Mouse (Mus musculus): ENCODE data around the gene Chaf1a. TPM values are rescaled to one million over a fixed set of nuclear protein-coding genes. Genes with fewer than 3 reads are reported as not detected.
"Not testable (repeated sequence)": the region's sequence is repeated elsewhere in the genome, so short reads cannot be mapped to it uniquely, and the experiment has no call there.

The Chaf1a gene
- polyA plus RNA-seq, 2 experiments = 18.4 to 25.1 TPM

DNA sequence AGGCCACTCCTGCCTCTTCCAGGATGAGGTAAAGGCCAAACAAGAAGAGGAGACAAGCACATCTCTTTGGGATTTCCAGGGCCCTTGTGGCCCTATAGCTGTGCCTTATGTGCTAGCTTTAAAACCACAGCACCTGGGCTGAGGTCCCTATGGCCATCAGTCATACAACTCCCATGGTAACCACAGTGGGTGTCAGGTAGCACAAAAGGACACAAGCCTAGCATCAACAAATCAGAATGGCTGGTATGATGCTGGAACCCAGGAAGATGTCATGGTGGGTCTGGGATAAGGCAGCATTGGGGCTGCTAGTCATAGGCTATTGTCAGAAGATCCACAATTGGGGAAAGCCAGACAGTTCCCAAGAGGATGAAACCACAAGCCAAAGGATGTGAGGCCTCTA lies 30.9 kb downstream of the Chaf1a start:
- Histone ChIP-seq H3K9ac (ENCODE audit: low read depth, low read length, severe bottlenecking) (no peak overlapping the region), H3K27ac (replicated peaks; ENCODE audit: low read depth, low read length) (no peak overlapping the region), H3K27me3 (ENCODE audit: control insufficient read depth, insufficient read depth, low read length) (no peaks in the 10 kb centered on the region), H3K4me1 (ENCODE audit: control insufficient read depth, insufficient read depth, low read length) (peaks cover 12% of the 10 kb centered on the region; the same call in 1 of the 2 replicates), H3K4me3 (replicated peaks; ENCODE audit: low read length) (no peak overlapping the region), H3K4me2 (replicated peaks; ENCODE audit: low read depth, low read length, severe bottlenecking) (no peak overlapping the region), H3K9me3 (ENCODE audit: control insufficient read depth, low read length) (no peaks in the 10 kb centered on the region), H3K36me3 (ENCODE audit: control insufficient read depth, insufficient read depth, low read length) (peaks cover 70% of the 10 kb centered on the region)
- ATAC-seq (ENCODE audit: low FRiP score, low read depth) (no peak), DNase-seq (ENCODE audit: low spot score) (no peak)
- no peak for TF ChIP-seq POLR2A (IDR thresholded peaks at IDR 0.05; ENCODE audit: borderline replicate concordance, extremely low read depth, insufficient read depth, insufficient read length)

DNA sequence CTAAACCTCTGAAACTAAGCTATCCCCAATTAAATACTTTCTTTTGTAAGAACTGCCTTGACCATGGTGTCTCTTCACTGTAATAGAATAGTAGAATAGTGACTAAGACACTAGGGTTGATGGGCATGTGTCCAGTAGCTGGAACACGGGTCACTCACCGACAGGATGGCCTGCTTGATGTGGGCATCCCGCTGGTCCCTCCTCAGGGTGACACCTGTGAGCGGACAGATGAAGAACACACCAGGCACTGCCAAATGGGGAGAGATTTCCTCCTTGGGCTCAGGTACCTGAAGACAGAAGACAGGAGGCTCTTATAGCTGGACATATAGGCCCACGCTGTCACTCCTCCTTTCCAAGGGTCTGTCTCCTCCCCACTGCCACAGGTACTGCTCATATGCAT lies 32.0 kb downstream of the Chaf1a start:
- Histone ChIP-seq H3K4me2 (replicated peaks; ENCODE audit: low read depth, low read length, severe bottlenecking) (no peak overlapping the region), H3K27me3 (ENCODE audit: control insufficient read depth, insufficient read depth, low read length) (no peaks in the 10 kb centered on the region), H3K4me3 (replicated peaks; ENCODE audit: low read length) (no peak overlapping the region), H3K9me3 (ENCODE audit: control insufficient read depth, low read length) (no peaks in the 10 kb centered on the region), H3K4me1 (ENCODE audit: control insufficient read depth, insufficient read depth, low read length) (peaks cover 12% of the 10 kb centered on the region; the same call in 1 of the 2 replicates), H3K9ac (ENCODE audit: low read depth, low read length, severe bottlenecking) (no peak overlapping the region), H3K36me3 (ENCODE audit: control insufficient read depth, insufficient read depth, low read length) (peaks cover 59% of the 10 kb centered on the region), H3K27ac (replicated peaks; ENCODE audit: low read depth, low read length) (no peak overlapping the region)
- no peak for TF ChIP-seq POLR2A (IDR thresholded peaks at IDR 0.05; ENCODE audit: borderline replicate concordance, extremely low read depth, insufficient read depth, insufficient read length)
- DNase-seq (ENCODE audit: low spot score) (no peak), ATAC-seq (ENCODE audit: low FRiP score, low read depth) (no peak)
- WGBS = 88% methylated on average over 5 of the region's 5 CpGs

DNA sequence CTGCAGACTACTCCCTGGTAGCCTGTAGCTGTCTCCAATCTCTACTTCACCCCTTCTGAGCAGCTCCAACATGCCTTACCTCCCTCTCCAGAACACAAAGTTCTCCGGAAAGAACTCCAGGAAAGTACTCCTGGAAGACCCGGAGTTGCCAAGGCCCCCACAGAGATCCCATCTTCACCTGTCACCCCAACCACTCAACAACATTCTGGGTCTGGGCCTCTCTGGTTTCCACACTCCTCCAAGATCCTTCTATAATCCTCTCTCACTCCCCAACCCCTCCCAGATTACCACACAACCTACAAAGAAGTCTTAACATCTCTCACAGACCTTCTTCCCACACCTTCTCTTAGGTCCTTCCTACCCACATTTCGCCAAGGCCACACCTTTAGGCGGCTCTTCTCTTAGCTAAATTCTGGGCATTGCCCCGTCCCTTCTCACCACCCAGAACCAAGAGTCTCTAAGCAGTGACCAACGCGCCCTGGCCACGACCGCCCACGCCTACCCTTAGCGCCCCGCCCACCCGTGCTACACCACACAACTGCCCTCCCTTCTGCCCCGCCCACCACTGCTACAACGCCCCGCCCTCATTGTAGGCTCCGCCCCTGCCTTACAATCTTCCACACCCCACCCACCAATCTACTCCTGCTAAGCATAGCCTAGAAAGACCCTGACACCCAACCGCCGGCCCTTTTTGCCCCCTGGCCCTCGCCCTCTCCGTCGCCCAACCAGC lies 34.0 kb downstream of the Chaf1a start:
- Histone ChIP-seq H3K4me3 (replicated peaks; ENCODE audit: low read length) (peak overlapping the region; percentile 80), H3K27me3 (ENCODE audit: control insufficient read depth, insufficient read depth, low read length) (no peaks in the 10 kb centered on the region), H3K9me3 (ENCODE audit: control insufficient read depth, low read length) (no peaks in the 10 kb centered on the region), H3K4me2 (replicated peaks; ENCODE audit: low read depth, low read length, severe bottlenecking) (peak overlapping the region; percentile 66), H3K36me3 (ENCODE audit: control insufficient read depth, insufficient read depth, low read length) (peaks cover 39% of the 10 kb centered on the region), H3K9ac (ENCODE audit: low read depth, low read length, severe bottlenecking) (peak overlapping the region; percentile 78), H3K4me1 (ENCODE audit: control insufficient read depth, insufficient read depth, low read length) (peaks cover 12% of the 10 kb centered on the region; the same call in 1 of the 2 replicates), H3K27ac (replicated peaks; ENCODE audit: low read depth, low read length) (peak overlapping the region; percentile 92)
- peak; percentile 28; the same call in 1 of the 2 replicates for ATAC-seq (ENCODE audit: low FRiP score, low read depth)
- WGBS = 10% methylated on average over 22 of the region's 22 CpGs
- TF ChIP-seq POLR2A (IDR thresholded peaks at IDR 0.05; ENCODE audit: borderline replicate concordance, extremely low read depth, insufficient read depth, insufficient read length) = no peak
- peak; percentile 84 for DNase-seq (ENCODE audit: low spot score)

- WGBS = 0% methylated on average over 35 of the region's 35 CpGs
- peak; percentile 97 for DNase-seq (ENCODE audit: low spot score)
- H3K27me3 ChIP-seq (ENCODE audit: control insufficient read depth, insufficient read depth, low read length) = no peaks in the 10 kb centered on the region
- peak within 1 kb of the TSS; percentile 80 for H3K4me3 ChIP-seq (replicated peaks; ENCODE audit: low read length)
- ATAC-seq (ENCODE audit: low FRiP score, low read depth) = peak; percentile 17
- TF ChIP-seq POLR2A (IDR thresholded peaks at IDR 0.05; ENCODE audit: borderline replicate concordance, extremely low read depth, insufficient read depth, insufficient read length) = peak; percentile 64; the same call in 1 of the 2 replicates
- H3K9ac ChIP-seq (ENCODE audit: low read depth, low read length, severe bottlenecking) = peak within 1 kb of the TSS; percentile 78
- H3K9me3 ChIP-seq (ENCODE audit: control insufficient read depth, low read length) = no peaks in the 10 kb centered on the region
- peaks cover 12% of the 10 kb centered on the region; the same call in 1 of the 2 replicates for H3K4me1 ChIP-seq (ENCODE audit: control insufficient read depth, insufficient read depth, low read length)
- H3K4me2 ChIP-seq (replicated peaks; ENCODE audit: low read depth, low read length, severe bottlenecking) = peak within 1 kb of the TSS; percentile 66
- peak within 1 kb of the TSS; percentile 92 for H3K27ac ChIP-seq (replicated peaks; ENCODE audit: low read depth, low read length)
- H3K36me3 ChIP-seq (ENCODE audit: control insufficient read depth, insufficient read depth, low read length) = peaks cover 34% of the 10 kb centered on the region
These were observed 34.6 kb downstream of the Chaf1a start, which contains the start of gene Ubxn6 for GRCm38 (mm10) chr17:56074827-56075208. Gene Ubxn6, minus strand, starts transcription at chr17:56075028.

DNA sequence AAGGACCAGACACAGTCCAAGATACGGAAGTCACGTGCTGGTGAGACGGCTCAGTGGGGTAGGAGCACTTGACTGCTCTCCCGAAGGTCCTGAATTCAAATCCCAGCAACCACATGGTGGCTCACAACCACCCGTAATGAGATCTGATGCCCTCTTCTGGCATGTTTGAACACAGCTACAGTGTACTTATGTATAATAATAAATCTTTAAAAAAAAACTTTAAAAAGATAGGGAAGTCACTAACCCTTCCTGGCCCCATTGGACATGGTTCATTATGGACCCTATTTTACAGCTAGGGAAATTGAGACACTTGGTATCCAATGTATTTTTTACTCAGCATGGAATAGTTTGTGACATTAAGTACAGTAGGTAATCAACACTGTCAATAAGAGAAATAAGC lies 37.3 kb downstream of the Chaf1a start:
- ATAC-seq (ENCODE audit: low FRiP score, low read depth) = no peak
- DNase-seq (ENCODE audit: low spot score) = no peak
- no peaks in the 10 kb centered on the region for H3K9me3 ChIP-seq (ENCODE audit: control insufficient read depth, low read length)
- H3K4me1 ChIP-seq (ENCODE audit: control insufficient read depth, insufficient read depth, low read length) = peaks cover 31% of the 10 kb centered on the region
- H3K27me3 ChIP-seq (ENCODE audit: control insufficient read depth, insufficient read depth, low read length) = no peaks in the 10 kb centered on the region
- no peak for TF ChIP-seq POLR2A (IDR thresholded peaks at IDR 0.05; ENCODE audit: borderline replicate concordance, extremely low read depth, insufficient read depth, insufficient read length)
- peaks cover 17% of the 10 kb centered on the region for H3K36me3 ChIP-seq (ENCODE audit: control insufficient read depth, insufficient read depth, low read length)
- no peak overlapping the region for H3K27ac ChIP-seq (replicated peaks; ENCODE audit: low read depth, low read length)
- H3K4me3 ChIP-seq (replicated peaks; ENCODE audit: low read length) = no peak overlapping the region
- H3K9ac ChIP-seq (ENCODE audit: low read depth, low read length, severe bottlenecking) = no peak overlapping the region
- H3K4me2 ChIP-seq (replicated peaks; ENCODE audit: low read depth, low read length, severe bottlenecking) = no peak overlapping the region
- WGBS = 91% methylated on average over 5 of the region's 5 CpGs

DNA sequence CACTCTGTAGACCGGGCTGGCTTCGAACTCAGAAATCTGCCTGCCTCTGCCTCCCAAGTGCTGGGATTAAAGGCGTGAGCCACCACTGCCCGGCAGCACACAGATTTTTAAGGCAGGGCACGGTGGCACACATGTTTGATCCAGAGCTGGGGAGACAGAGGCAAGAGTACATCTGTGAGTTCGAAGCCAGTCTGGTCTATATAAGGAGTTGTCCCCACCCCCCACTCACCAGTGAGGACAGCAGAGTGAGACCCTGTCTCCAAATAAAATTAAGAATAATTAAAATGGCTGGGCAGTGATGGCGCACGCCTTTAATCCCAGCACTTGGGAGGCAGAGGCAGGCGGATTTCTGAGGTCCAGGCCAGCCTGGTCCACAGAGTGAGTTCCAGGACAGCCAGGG lies 38.1 kb downstream of the Chaf1a start:
- H3K27ac ChIP-seq (replicated peaks; ENCODE audit: low read depth, low read length) = 0 out of 2 replicates have a peak overlapping the region, but pooled peaks have one; percentile 19
- H3K9ac ChIP-seq (ENCODE audit: low read depth, low read length, severe bottlenecking); ATAC-seq (ENCODE audit: low FRiP score, low read depth); H3K27me3 ChIP-seq (ENCODE audit: control insufficient read depth, insufficient read depth, low read length); DNase-seq (ENCODE audit: low spot score); H3K9me3 ChIP-seq (ENCODE audit: control insufficient read depth, low read length): not testable (repeated sequence)
- peaks cover 31% of the 10 kb centered on the region for H3K4me1 ChIP-seq (ENCODE audit: control insufficient read depth, insufficient read depth, low read length)
- WGBS = 71% methylated on average over 9 of the region's 9 CpGs
- H3K4me3 ChIP-seq (replicated peaks; ENCODE audit: low read length) = peak overlapping the region; percentile 92
- H3K36me3 ChIP-seq (ENCODE audit: control insufficient read depth, insufficient read depth, low read length) = peaks cover 18% of the 10 kb centered on the region
- peak overlapping the region; percentile 40; the same call in 1 of the 2 replicates for H3K4me2 ChIP-seq (replicated peaks; ENCODE audit: low read depth, low read length, severe bottlenecking)
